Mouse (Mus musculus) liver, embryonic 14.5 days (tissue): ENCODE data around the gene Enox1. TPM values are rescaled to one million over a fixed set of nuclear protein-coding genes. Genes with fewer than 3 reads are reported as not detected.

Source experiments
- ATAC-seq: fragments of 200-750 bp; cut with Nextera tagmentation; 2 replicates; pipeline ENCODE4 v1.8.0; 2017; ENCODE audit warnings: moderate number of reproducible peaks, mild to moderate bottlenecking, moderate library complexity; ENCODE audit not compliant: insufficient read depth
- DNase-seq, 3 experiments: peaks; one replicate each; pipeline ENCODE4 v3.0.0-alpha.2; 2012 to 2013; ENCODE audit warnings: low read depth in 3 of 3, low spot score in 3 of 3
- H3K27ac ChIP-seq: fragments of 300-500 bp; sonication (generic); 2 replicates; pipeline ENCODE4 v1.5.1; 2014; ENCODE audit warnings: moderate library complexity, mild to moderate bottlenecking, control low read depth, inconsistent platforms
- H3K27me3 ChIP-seq: fragments of 300-500 bp; sonication (generic); 2 replicates; pipeline ENCODE4 v1.6.1; 2014; ENCODE audit warnings: mild to moderate bottlenecking, low read length, moderate library complexity; ENCODE audit not compliant: control insufficient read depth, insufficient read depth
- H3K36me3 ChIP-seq: fragments of 300-500 bp; sonication (generic); replicated peaks from 2 replicates; pipeline ENCODE4 v1.6.1; 2014; ENCODE audit warnings: low read depth; ENCODE audit not compliant: control insufficient read depth, insufficient read depth
- H3K4me1 ChIP-seq, 2 experiments: fragments of 200-500 bp in 1 of 2; fragments of 300-500 bp in 1 of 2; sonication (generic) in 1 of 2; replicated peaks; 2 replicates each; pipeline ENCODE4 v1.6.1; 2012 to 2014; ENCODE audit warnings: antibody characterized with exemption in 1 of 2, inconsistent platforms in 1 of 2, low read length in 1 of 2; ENCODE audit not compliant: control insufficient read depth in 2 of 2, insufficient read depth in 2 of 2
- H3K4me2 ChIP-seq: fragments of 300-500 bp; sonication (generic); 2 replicates; pipeline ENCODE4 v1.6.1; 2014; ENCODE audit warnings: low read depth, mild to moderate bottlenecking, control low read depth, moderate library complexity
- H3K4me3 ChIP-seq, 2 experiments: fragments of 200-500 bp in 1 of 2; fragments of 300-500 bp in 1 of 2; sonication (generic) in 1 of 2; 2 replicates each; pipeline ENCODE4 v1.5.1; 2012 to 2014; ENCODE audit warnings: low read depth in 2 of 2, low read length in 2 of 2, mild to moderate bottlenecking in 2 of 2, control low read depth in 1 of 2, inconsistent platforms in 1 of 2, moderate library complexity in 1 of 2; ENCODE audit not compliant: insufficient read depth in 1 of 2
- H3K9ac ChIP-seq: fragments of 300-500 bp; sonication (generic); replicated peaks from 2 replicates; pipeline ENCODE4 v1.6.1; 2014; ENCODE audit warnings: mild to moderate bottlenecking, control low read depth, moderate library complexity
- H3K9me3 ChIP-seq: fragments of 300-500 bp; sonication (generic); 2 replicates; pipeline ENCODE4 v1.6.1; 2016; ENCODE audit warnings: low read length, mixed read lengths; ENCODE audit not compliant: control insufficient read depth
- CTCF ChIP-seq: IDR thresholded peaks from 2 replicates; pipeline ENCODE4 v1.5.1; 2016; ENCODE audit warnings: antibody characterized with exemption, low read depth, control low read depth
- EP300 ChIP-seq: IDR thresholded peaks from 2 replicates; pipeline ENCODE4 v1.6.1; 2016; ENCODE audit warnings: antibody characterized with exemption, low read depth
- WGBS: fragments of 180-500 bp; shearing (Covaris S2); extraction: QIAGEN DNeasy Blood & Tissue Kit; methylation state at CpG from one replicate; pipeline ENCODE4 v1.1.7; 2014; ENCODE audit not compliant: insufficient replicate concordance; 5-methylcytosine and 5-hydroxymethylcytosine counted together
- polyA plus RNA-seq, 2 experiments: library from polyadenylated mRNA; depleted of rRNA in 1 of 2; stranded (reverse) in 1 of 2; unstranded in 1 of 2; fragments of >200 nt; fragmentation: Nextera tagmentation in 1 of 2; extraction: Ambion mirVana in 1 of 2; gene quantifications; 2 replicates each; pipeline versions ENCODE4 v1.2.1 to v1.2.3; 2012 to 2014

Gene Enox1
- polyA plus RNA-seq, 2 experiments: 0.07 to 0.10 TPM

DNA sequence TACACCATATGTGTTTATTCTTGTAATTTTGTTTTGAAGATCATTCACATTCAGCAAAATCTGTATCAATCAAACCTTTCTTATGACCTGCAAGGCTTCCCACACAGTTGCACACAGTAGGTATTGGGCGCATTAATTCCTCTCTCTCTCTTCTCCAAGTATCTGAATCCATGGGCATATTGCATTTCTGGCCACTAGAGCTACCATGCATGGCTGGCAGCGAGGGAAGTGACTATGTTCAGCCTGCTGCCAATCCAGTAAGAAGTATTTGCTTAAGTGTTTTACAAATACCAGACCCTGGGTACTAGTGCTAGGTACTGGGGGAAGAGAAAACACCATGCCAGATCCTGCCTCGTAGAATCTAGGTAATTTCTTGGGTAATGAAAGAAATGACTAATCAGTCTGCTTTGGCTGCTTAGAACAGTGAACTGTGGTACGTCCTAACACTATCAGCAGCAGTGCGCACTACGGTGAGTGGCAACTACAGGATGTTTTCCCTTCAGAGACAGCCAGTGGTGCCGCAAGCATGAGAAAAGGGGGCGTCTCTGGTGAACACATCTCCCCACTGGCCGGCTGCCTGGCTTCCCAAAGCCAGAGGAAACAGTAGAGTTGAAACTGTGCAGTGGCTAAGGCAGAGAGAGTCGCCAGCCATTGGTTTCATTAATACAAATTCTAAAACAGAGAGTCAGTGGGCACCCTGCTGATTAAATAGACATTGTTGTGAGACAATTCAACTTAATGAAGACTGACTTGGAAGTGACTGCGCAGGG lies 428.7 kb downstream of the Enox1 start:
- H3K4me1 ChIP-seq: no peaks in the 10 kb centered on the region
- H3K9me3 ChIP-seq: no peaks in the 10 kb centered on the region
- H3K9ac ChIP-seq: no peak overlapping the region
- no peak overlapping the region for H3K27ac ChIP-seq
- no peak overlapping the region for H3K4me3 ChIP-seq
- no peaks in the 10 kb centered on the region for H3K27me3 ChIP-seq
- H3K4me2 ChIP-seq: no peak overlapping the region
- WGBS: 58% methylated on average over 11 of the region's 11 CpGs
- H3K36me3 ChIP-seq: no peaks in the 10 kb centered on the region
- TF ChIP-seq EP300: no peak
- no peak for TF ChIP-seq CTCF
- DNase-seq (no peak), ATAC-seq (no peak)

GRCm38 (mm10) chr14:77586033-77586432 lies 429.5 kb downstream of the Enox1 start:
- no peaks in the 10 kb centered on the region for H3K9me3 ChIP-seq
- no peak overlapping the region for H3K27ac ChIP-seq
- H3K4me3 ChIP-seq: no peak overlapping the region
- no peak overlapping the region for H3K4me2 ChIP-seq
- DNase-seq (no peak), ATAC-seq (no peak)
- H3K4me1 ChIP-seq: no peaks in the 10 kb centered on the region
- 62% methylated on average over 5 of the region's 5 CpGs for WGBS
- H3K27me3 ChIP-seq: no peaks in the 10 kb centered on the region
- no peaks in the 10 kb centered on the region for H3K36me3 ChIP-seq
- no peak for TF ChIP-seq CTCF
- no peak for TF ChIP-seq EP300
- H3K9ac ChIP-seq: no peak overlapping the region

DNA sequence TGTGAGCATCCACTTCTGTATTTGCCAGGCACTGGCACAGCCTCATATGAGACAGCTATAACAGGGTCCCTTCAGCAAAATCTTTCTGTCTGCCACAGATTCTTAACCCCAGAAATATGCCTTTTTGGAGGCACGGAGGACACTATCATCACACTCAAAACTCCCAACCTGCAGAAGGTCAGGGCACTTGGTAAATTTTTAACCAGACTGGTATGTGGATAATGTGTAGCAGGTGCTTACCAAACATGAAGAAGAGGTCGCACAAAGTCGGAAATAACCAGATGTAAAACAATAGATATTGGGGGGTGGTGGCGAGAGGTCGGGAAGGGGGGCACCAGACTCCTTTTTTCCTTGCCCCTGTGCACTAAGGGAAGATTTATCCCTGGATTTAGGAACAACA lies 430.6 kb downstream of the Enox1 start:
- Histone ChIP-seq H3K4me1 (no peaks in the 10 kb centered on the region), H3K4me3 (no peak overlapping the region), H3K27me3 (no peaks in the 10 kb centered on the region), H3K9ac (no peak overlapping the region), H3K4me2 (no peak overlapping the region), H3K9me3 (no peaks in the 10 kb centered on the region), H3K27ac (no peak overlapping the region), H3K36me3 (no peaks in the 10 kb centered on the region)
- ATAC-seq (no peak), DNase-seq (no peak)
- WGBS: 60% methylated on average over 5 of the region's 5 CpGs
- no peak for TF ChIP-seq EP300
- no peak for TF ChIP-seq CTCF

DNA sequence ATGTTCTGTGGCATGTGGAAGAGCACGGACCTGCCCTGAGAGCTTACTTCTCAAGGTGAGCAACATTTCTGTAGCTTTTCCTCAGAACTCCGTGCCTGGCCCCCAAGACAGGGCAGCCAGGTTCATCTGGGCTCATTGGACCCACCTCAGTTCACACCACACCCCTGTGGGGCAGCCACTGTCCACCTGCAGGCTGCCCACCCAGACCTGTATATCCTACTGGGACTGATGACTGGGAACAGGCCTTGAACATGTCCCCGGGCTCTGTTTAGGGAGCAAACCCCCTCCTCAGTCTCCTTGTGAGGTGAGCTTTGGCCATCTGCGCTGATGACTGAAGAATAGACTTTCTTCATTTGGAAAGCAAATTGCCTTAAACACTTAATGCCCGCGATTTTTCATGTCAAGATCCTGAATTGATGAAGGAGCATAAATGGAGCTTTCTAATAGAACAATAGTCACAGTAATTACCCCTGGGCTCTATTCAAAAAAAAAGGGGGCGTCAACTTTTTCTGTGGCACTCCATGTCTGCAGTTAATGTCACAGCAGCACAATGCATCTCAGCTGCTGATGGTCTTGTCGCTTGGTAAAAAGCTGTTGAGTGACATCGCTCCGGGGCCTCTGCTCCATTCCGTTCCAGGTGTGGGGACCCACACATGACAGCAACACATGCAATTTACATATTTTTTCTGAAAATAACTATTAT lies 436.7 kb downstream of the Enox1 start:
- H3K4me2 ChIP-seq: no peak overlapping the region
- DNase-seq (no peak), ATAC-seq (no peak)
- TF ChIP-seq EP300: no peak
- TF ChIP-seq CTCF: no peak
- H3K4me3 ChIP-seq: no peak overlapping the region
- H3K4me1 ChIP-seq: no peaks in the 10 kb centered on the region
- no peak overlapping the region for H3K9ac ChIP-seq
- no peaks in the 10 kb centered on the region for H3K36me3 ChIP-seq
- H3K9me3 ChIP-seq: no peaks in the 10 kb centered on the region
- no peaks in the 10 kb centered on the region for H3K27me3 ChIP-seq
- H3K27ac ChIP-seq: no peak overlapping the region
- WGBS: 72% methylated on average over 11 of the region's 11 CpGs

GRCm38 (mm10) chr14:77596216-77597175 lies 439.9 kb downstream of the Enox1 start:
- Histone ChIP-seq H3K4me1 (no peaks in the 10 kb centered on the region), H3K36me3 (no peaks in the 10 kb centered on the region), H3K9me3 (no peaks in the 10 kb centered on the region), H3K27me3 (no peaks in the 10 kb centered on the region), H3K4me3 (no peak overlapping the region), H3K27ac (no peak overlapping the region), H3K9ac (no peak overlapping the region), H3K4me2 (no peak overlapping the region)
- ATAC-seq: no peak
- WGBS: 69% methylated on average over 14 of the region's 14 CpGs
- TF ChIP-seq EP300 (no peak), CTCF (no peak)
- no peak for DNase-seq
